Mouse (Mus musculus) adrenal gland, postnatal 25 days (tissue): Measurements from ENCODE around the gene Trcg1. TPM values are rescaled to one million over a fixed set of nuclear protein-coding genes. Genes with fewer than 3 reads are reported as not detected.

ENCODE experiments used
- DNase-seq: peaks from one replicate; pipeline ENCODE4 v3.0.0; 2021; ENCODE audit warnings: mixed read lengths
- total RNA-seq: library from RNA; stranded (reverse); gene quantifications from 2 replicates; pipeline ENCODE4 v1.2.3, GENCODE M21; 2021

Gene Trcg1
- total RNA-seq, 1 experiment from 2014 or later = not detected

DNA sequence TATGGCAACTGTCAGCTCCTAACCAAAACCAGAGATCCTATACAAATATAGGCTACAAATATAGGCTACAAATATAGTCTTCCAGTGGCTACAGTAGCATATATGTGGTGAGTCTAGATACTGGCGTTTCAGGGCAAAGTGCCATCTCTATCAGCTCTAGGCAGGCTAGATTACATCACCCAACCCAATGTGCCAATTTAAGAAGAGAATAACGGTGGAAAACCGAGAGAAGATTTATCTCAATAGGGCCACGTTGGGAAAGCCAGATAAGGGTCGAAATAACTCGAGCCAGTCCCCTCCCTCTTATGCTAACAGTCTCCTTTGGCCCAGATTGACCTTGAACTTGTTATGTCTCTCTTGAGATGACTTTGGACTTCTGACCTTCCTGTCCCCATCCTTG lies 3.2 kb upstream of the Trcg1 start:
- DNase-seq = no peak

GRCm38 (mm10) chr9:57233767-57234166 lies 2.6 kb upstream of the Trcg1 start:
- no peak for DNase-seq

- DNase-seq = no peak
Observed at GRCm38 (mm10) chr9:57237705-57238104, 1.3 kb downstream of the Trcg1 start.

DNA sequence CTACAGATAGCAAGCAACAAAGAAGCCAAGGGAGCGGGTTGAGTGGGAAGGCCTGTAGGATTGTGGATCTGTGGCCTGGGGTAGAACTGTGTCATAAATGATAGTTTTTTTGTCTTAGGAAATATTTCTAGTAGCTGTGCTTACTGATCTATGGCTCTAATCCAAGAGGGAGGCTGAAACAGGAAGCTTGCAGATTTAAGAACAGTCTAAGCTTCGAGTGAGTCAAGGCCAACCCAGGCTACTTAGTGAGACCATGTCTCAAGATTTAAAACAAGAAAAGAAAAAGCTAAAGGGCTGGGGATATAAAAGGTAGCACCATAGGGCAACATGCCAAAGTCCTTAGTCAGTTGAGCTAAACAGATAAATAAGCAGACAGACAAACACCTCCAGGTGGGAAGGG lies 1.9 kb downstream of the Trcg1 start:
- no peak for DNase-seq

GRCm38 (mm10) chr9:57241111-57241510 lies 4.8 kb downstream of the Trcg1 start:
- no peak for DNase-seq

DNA sequence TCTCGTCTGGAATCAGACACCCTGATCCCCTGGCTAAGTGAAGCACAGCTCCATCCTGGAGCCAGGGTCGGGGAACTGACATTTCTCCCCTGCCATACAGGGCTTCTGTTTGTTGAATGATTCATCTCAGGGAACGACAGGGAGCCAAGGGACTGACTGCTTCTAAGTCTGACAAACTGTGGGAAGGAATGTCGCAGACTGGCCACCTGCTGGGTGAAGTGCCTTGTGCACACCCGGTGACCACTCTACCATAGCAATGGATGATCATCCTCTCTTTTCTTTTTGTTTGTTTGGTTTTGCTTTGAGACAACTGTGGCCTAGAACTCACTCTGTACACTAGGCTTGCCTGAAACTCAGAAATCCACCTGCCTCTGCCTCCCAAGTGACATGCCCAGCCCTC lies 6.6 kb downstream of the Trcg1 start:
- no peak for DNase-seq

DNA sequence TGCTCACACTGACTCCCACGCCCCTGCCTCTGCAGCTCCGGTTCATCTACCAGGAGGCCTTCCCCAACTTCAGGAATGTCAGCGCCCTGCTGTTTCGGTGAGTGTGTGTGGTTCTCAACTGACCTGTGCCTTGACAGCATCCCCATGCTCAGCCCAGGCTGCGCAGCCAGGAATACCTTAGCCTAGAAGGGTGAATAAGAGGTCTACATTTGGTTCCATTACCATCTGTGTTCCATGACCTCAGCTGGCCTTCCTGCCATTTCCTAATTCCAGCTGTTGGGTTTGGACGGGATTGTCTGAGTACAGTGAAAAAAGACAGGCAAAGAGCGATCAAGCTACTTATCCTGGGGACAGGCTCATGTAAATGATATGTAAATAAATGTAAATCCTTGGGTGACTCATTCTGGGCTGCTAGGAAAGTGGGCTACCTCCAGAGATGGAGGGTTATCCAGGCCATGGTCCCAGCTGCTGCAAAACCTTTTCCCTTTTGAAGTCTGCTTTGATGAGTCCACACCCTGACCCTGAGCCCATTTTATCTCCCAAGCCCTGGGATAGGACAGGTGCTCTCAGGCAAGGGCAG lies 7.8 kb downstream of the Trcg1 start:
- no peak for DNase-seq

DNA sequence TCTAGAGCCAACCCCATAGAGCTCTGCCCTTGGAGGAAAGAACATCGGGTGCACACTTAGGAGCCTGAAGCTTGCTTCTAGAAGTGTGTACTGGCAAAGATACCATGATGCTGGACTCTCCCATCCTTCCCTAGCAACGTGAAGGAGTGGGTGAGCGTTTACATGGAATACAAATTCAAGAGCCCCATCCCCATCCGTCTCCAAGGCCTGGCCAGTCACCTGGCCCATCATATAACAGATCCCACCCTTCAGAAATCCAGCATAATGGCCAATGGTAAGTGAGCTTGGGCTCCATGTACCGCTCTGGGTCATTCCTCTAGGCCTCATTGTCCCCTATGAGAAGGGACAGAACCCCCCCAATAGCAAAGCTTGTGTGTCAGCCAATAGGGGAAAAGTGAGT lies 10.1 kb downstream of the Trcg1 start:
- DNase-seq = no peak

DNA sequence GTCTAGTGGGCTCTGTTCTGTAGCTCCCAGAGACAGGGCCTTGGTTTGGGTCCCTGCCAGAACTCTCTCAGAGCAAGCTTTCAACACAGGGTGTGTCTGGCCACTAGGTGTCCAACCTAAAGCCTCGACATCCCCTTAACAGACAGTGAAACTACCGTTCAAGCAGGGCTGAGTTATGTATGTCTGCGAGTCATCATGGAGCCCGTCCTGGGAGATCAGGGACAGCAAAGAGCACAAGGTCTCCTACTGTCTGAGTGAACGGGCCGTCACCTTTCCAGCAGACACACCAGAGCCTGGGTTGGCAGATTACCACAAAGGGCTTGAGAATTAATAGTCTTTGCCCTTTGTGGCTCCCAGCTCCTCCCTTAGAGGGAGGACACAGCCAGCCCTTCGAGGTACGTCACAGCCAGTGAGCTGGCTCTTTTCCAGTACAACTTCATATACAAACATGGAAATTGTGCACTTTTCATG lies 10.9 kb downstream of the Trcg1 start:
- DNase-seq = no peak

GRCm38 (mm10) chr9:57248030-57248942 lies 11.9 kb downstream of the Trcg1 start:
- no peak for DNase-seq

DNA sequence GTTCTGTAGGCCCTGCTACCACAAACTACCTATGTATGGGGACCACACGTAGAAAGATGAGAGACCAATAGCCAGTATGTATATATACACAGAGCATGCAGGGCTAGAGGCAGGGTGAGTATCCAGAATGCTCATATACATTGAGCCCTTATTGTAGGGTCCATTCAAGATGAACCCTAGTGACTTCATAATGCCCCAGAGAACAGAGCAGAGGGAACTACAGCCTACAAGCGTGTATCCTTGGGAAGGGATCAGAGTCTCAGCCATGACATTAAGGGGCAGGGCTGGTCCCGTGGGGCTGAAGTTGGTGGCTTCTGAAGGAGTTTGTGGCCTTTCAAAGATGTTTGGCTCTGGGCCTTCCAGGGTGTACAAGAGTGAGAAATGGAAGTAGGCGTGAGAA lies 13.7 kb downstream of the Trcg1 start:
- no peak for DNase-seq

DNA sequence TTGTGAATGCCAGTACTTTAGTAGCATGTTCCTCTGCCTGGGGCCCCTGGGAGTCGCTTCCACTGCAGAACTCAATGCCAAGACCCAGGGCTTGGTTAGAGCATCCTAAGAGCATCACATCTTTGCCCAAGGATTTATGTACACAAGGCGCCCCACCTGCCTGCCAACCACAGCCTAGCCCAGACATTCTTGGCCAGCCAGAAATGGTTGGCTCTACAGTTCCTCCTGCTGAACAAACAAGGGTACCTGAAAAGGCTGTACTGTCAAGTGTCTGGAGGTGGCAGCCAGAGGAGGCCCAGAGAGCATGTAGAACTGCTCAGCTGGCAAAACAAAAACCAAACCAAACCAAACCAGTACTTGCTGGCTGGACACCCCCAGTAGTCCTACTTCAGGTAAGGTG lies 14.8 kb downstream of the Trcg1 start:
- DNase-seq = no peak

GRCm38 (mm10) chr9:57254061-57254460 lies 17.7 kb downstream of the Trcg1 start:
- DNase-seq = peak; percentile 37

- DNase-seq = no peak
Observed at GRCm38 (mm10) chr9:57254823-57255495, 18.6 kb downstream of the Trcg1 start.

DNA sequence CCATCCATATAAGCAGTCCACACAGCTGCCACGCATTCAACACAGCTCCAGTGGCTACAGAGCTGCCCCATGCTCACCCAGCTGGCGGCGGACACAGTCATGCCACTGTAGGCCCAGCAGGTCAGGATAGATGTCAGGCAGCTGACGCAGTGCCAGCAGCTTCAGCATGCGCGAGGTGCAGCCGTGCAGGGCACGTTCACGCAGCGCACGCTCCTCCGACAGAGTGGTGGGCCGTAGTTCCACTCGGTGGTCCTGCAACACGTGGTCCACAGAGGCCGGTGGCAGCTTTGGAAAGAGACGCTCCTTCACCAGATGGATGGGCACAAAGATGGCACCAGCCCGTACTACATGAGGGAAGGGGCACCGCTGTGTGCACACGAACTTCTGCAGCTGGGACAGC lies 20.0 kb downstream of the Trcg1 start:
- DNase-seq = no peak

DNA sequence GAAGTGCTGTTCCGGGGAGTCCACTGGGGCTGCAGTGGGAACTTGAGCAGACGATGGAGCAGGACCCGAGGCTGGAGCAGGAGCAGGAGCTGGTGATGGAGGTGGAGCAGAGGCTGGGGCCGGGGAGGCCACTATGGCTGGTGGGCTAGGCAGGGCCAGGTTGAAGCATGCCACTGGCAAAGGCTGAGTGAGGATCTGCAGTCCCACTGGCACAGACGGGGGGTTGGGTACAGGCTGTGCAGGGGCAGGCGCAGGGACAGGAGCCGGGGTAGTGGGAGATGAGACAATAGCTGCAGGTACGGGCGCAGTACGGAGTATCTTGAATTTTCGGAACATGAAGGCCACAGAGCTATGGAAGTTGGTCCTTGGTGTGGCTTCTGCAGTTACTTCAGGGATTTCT lies 20.5 kb downstream of the Trcg1 start:
- no peak for DNase-seq

DNA sequence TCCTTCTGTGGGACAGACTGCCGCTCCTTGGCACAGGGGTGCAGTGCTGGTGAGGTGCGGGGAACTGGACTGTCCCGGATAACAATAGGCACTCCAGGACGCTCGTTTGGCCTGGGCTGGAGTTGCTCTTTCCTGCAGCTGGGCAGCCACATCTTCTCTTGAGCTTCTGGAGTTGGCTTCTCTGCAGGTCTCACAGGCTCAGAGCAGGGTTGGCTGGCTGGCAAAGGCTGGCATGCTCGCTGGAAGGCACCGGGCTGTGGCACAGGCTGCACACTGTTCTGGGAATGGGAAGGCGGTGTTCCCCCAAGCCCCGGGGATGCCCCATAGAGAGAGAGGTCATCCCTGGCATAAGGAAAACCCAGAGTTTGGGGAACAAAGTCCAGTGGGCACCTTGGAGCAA lies 21.3 kb downstream of the Trcg1 start:
- no peak for DNase-seq

GRCm38 (mm10) chr9:57259736-57260135 lies 23.4 kb downstream of the Trcg1 start:
- peak; percentile 96 for DNase-seq

- DNase-seq = no peak
Observed at GRCm38 (mm10) chr9:57260940-57261339, 24.6 kb downstream of the Trcg1 start.

- peak; percentile 66 for DNase-seq
Observed at GRCm38 (mm10) chr9:57261516-57261912, 25.2 kb downstream of the Trcg1 start.

DNA sequence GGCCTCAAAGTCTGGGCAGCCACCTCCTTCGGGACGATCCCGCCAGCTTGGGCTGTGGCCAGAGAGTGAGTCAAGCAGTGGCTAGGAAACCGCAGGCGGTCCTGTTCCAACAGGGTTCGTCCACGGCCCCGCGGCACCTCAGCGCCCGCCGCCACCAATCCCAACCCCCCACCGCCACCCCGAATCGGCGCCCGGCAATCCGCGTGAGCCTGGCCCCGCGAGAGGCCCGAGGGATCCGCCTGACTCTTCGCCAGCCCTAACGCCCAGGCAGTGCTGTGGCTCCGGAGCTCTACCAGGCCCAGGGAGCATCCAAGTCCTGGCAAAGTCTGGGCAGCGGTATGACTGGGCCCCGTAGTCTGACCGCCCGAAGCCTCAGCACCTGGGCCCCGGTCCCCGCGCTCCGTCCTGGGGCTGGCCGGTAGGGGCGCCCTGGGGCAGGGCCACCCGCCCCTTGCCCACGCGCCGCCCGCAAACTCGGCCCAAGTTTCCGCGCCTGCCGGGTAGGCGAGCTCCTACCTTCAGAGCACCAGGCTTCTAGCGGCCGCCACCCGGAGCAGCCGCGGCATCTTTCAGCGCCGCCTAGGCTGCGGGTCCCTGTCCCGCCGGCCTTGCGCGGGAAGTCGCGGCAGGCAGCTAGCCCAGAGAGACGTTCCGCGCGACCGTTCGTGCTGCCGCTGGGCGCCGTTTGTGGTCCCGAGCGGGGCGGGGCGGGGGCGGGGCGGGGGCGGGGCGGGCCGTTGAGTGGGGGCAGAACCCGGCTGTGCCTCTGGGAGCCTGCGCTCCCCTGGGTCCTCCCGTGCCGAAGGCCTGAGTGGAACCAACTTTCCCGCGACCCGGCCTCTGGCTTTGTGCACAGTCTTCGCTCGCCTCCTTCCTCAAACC lies 25.8 kb downstream of the Trcg1 start, which contains the start of gene 1700017B05Rik:
1700017B05Rik (minus strand) TSS at position 700 of the 882 bp plus-strand sequence.
- peak; percentile 88 for DNase-seq
